Mouse (Mus musculus) liver, postnatal 0 days (tissue): ENCODE data around the gene Zfp148.

Source experiments
- CTCF ChIP-seq: sonication (generic); IDR thresholded peaks from 2 replicates; pipeline ENCODE4 v1.5.1; 2016; ENCODE audit warnings: antibody characterized with exemption, low read depth
- EP300 ChIP-seq: IDR thresholded peaks from 2 replicates; pipeline ENCODE4 v1.6.1; 2016; ENCODE audit warnings: antibody characterized with exemption, low read depth, mild to moderate bottlenecking

DNA sequence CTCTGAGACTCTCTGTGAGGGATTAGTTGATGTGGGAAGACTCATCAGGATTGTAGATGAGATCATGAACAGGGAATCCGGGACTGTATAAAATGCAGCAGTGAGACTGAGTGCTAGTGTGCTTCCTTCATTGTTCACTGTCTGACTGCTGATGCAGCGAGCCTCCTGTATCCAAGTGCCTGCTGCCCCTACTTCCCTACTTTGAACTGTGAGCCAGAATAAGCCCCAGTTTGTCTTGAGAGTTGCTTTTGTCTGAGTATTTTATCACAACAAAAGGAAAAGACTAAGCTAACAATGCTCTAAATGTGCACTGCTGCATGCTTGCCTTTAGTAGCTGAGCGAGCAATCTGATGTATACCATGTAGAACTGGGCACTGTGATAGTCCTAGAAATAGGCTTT, 47.7 kb downstream of the Zfp148 start:
- TF ChIP-seq CTCF (no peak), EP300 (no peak)
